23 mouse cellular contexts compared by ENCODE assay signal in the genomic region with DNA sequence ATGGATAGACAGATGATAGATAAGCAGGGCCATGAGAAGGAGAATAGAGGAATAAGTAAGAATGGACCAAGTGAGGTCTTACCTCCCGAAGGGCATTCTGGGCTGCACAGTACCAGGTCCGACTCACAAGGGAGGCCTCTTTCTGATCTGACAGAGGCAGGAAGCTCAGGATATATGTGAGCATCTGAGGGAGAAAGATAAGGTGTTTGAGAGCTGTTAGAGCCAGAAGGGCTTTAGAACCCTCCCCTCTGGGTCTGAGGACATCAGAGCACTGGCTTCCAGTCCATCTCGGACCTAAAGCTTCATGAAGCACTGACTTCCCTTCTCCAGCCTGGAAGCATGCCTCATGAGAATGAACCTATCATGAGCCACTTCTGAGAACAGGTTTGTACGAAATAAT. TPM values are rescaled to one million over a fixed set of nuclear protein-coding genes. Genes with fewer than 3 reads are reported as not detected.
A peak's percentile ranks its signal among the peaks of the same experiment; 100 is the strongest.
DNase-seq lines count a peak whose midpoint lies in the region; ATAC-seq and TF ChIP-seq lines count a peak whose summit lies in the region.
"Had no signal": no experiment of that assay in that cellular context is flagged by ENCODE, and none has a peak within 500 bp of the region (broad histone marks: within the 10 kb centered on the region; RNA-seq: fewer than 3 reads in every experiment).

No protein-coding gene starts in this region.

- TF ChIP-seq POLR2A in myocyte (IDR thresholded peaks at IDR 0.05; ENCODE audit: insufficient read length, low read depth): no peak

- peak; percentile 86 for ATAC-seq in liver, embryonic 13.5 days (ENCODE audit: low read depth)
- ATAC-seq in cerebellum, adult (ENCODE audit: insufficient number of reproducible peaks, low FRiP score, low TSS enrichment): no peak
- ATAC-seq: forebrain, embryonic 16.5 days; midbrain, embryonic 16.5 days had no signal

- H3K36me3 ChIP-seq in liver, embryonic 13.5 days: peaks cover 27% of the 10 kb centered on the region
- peaks cover 7% of the 10 kb centered on the region for H3K36me3 ChIP-seq in myocyte (ENCODE audit: control insufficient read depth, insufficient read depth)

- no peak overlapping the region for H3ac ChIP-seq in myocyte (ENCODE audit: control insufficient read depth, insufficient read length)

- no peaks in the 10 kb centered on the region for H3K9me3 ChIP-seq in liver, embryonic 13.5 days (replicated peaks)
- H3K9me3 ChIP-seq: embryonic facial prominence, embryonic 10.5 days; heart, embryonic 10.5 days; hindbrain, embryonic 10.5 days had no signal

- WGBS in liver, embryonic 13.5 days (ENCODE audit: insufficient replicate concordance): 18% methylated on average over 4 of the region's 4 CpGs

- DNase-seq in spleen, postnatal 10 days (ENCODE audit: low spot score in 2 of 2): peak; percentile 58 to 59
- no peak for DNase-seq in spleen, adult 18-20 months
- peak; percentile 80 for DNase-seq in c-Kit-positive CD71-positive TER-119-positive erythroid progenitor cells, embryonic 14.5 days (ENCODE audit: low spot score)
- DNase-seq in liver, embryonic 13.5 days: peak; percentile 73
- no peak for DNase-seq in adrenal gland, postnatal 25 days
- DNase-seq in urinary bladder, adult 18-20 months (ENCODE audit: low spot score in 2 of 2): no peak
- DNase-seq: adrenal gland, adult 8-10 months; cerebellum, adult 2 months; kidney, adult 8-10 months; kidney, postnatal 25 days; left cerebral cortex, postnatal 4 days; lung, postnatal 10 days; right cerebral cortex, postnatal 25 days; thymus, postnatal 4 days had no signal

- H3K4me2 ChIP-seq in liver, embryonic 13.5 days: peak overlapping the region; percentile 78
- no peak overlapping the region for H3K4me2 ChIP-seq in myocyte (ENCODE audit: low read depth)

- H3K79me2 ChIP-seq in myocyte (ENCODE audit: control insufficient read depth, insufficient read depth): peaks cover 36% of the 10 kb centered on the region

- H3K27me3 ChIP-seq in liver, embryonic 13.5 days: no peaks in the 10 kb centered on the region
- H3K27me3 ChIP-seq in myocyte (ENCODE audit: control insufficient read depth, insufficient read depth, insufficient read length): no peaks in the 10 kb centered on the region
- H3K27me3 ChIP-seq: CH12.LX had no signal

- peak overlapping the region; percentile 72 for H3K9ac ChIP-seq in liver, embryonic 13.5 days

- peaks cover 82% of the 10 kb centered on the region for H3K4me1 ChIP-seq in liver, embryonic 13.5 days (replicated peaks)

- H3K4me3 ChIP-seq in liver, embryonic 13.5 days (replicated peaks): peak overlapping the region; percentile 82
- H3K4me3 ChIP-seq in myocyte: no peak overlapping the region
- H3K4me3 ChIP-seq: embryonic facial prominence, embryonic 10.5 days; heart, embryonic 10.5 days; hindbrain, embryonic 10.5 days; left cerebral cortex, adult 2 months had no signal

- peak overlapping the region; percentile 97 for H3K27ac ChIP-seq in liver, embryonic 13.5 days
- H3K27ac ChIP-seq: embryonic facial prominence, embryonic 10.5 days; heart, embryonic 10.5 days; hindbrain, embryonic 10.5 days; left cerebral cortex, adult 2 months had no signal

TF ChIP-seq in myocyte, 11 proteins besides CTCF, POLR2A, EP300 and RAD21:
- no peak for TF ChIP-seq TCF3 (IDR thresholded peaks at IDR 0.05; ENCODE audit: insufficient read length, low read depth)
- peak; percentile 15 for TF ChIP-seq POLR2AphosphoS2 (IDR thresholded peaks at IDR 0.05; ENCODE audit: insufficient read length, low read depth)
- TF ChIP-seq USF1 (IDR thresholded peaks at IDR 0.05; ENCODE audit: low read depth): no peak
- TF ChIP-seq MYOG (IDR thresholded peaks at IDR 0.05; ENCODE audit: control insufficient read depth in 1 of 3, insufficient read depth in 1 of 3, insufficient read length in 2 of 3, low read depth in 2 of 3): no peak
- no peak for TF ChIP-seq REST (IDR thresholded peaks at IDR 0.05; ENCODE audit: insufficient read depth, insufficient read length)
- no peak for TF ChIP-seq CEBPB (IDR thresholded peaks at IDR 0.05; ENCODE audit: insufficient read depth, poor library complexity, severe bottlenecking)

RNA-seq across cellular contexts. Expression of a gene that starts 2.9 kb away (rescaled TPM):
- 9.4 and 9.5 TPM in 2 replicates for polyA plus RNA-seq in liver, embryonic 13.5 days (2015; fragmentation: Nextera tagmentation; extraction: Ambion mirVana)
- polyA plus RNA-seq in myocyte (2012; fragmentation: generic; extraction: Trizol): 1.8 TPM
- total RNA-seq in adrenal gland, postnatal 25 days (2021): 4.9 and 7.4 TPM in 2 replicates

RNA-seq across cellular contexts. Expression of a gene that starts 3.0 kb away (rescaled TPM):
- 103 and 108 TPM in 2 replicates for polyA plus RNA-seq in liver, embryonic 13.5 days (2015; fragmentation: Nextera tagmentation; extraction: Ambion mirVana)
- 109 TPM for polyA plus RNA-seq in myocyte (2012; fragmentation: generic; extraction: Trizol)
- total RNA-seq in adrenal gland, postnatal 25 days (2021): 61.4 and 66.9 TPM in 2 replicates

RNA-seq across cellular contexts. Expression of a gene that starts 17.8 kb away (rescaled TPM):
- 2.1 and 2.8 TPM in 2 replicates for polyA plus RNA-seq in liver, embryonic 13.5 days (2015; fragmentation: Nextera tagmentation; extraction: Ambion mirVana)
- 0.92 TPM for polyA plus RNA-seq in myocyte (2012; fragmentation: generic; extraction: Trizol)
- total RNA-seq in adrenal gland, postnatal 25 days (2021): 3.9 and 9.8 TPM in 2 replicates

RNA-seq across cellular contexts. Expression of a gene that starts 24.6 kb away (rescaled TPM):
- 0.66 and 0.71 TPM in 2 replicates for polyA plus RNA-seq in liver, embryonic 13.5 days (2015; fragmentation: Nextera tagmentation; extraction: Ambion mirVana)
- polyA plus RNA-seq in myocyte (2012; fragmentation: generic; extraction: Trizol): 19.0 TPM
- total RNA-seq in adrenal gland, postnatal 25 days (2021): 14.0 and 18.4 TPM in 2 replicates

RNA-seq across cellular contexts. Expression of a gene that starts 25.5 kb away (rescaled TPM):
- polyA plus RNA-seq in liver, embryonic 13.5 days (2015; fragmentation: Nextera tagmentation; extraction: Ambion mirVana): 0.14 and 0.15 TPM in 2 replicates
- 6.2 TPM for polyA plus RNA-seq in myocyte (2012; fragmentation: generic; extraction: Trizol)
- total RNA-seq in adrenal gland, postnatal 25 days (2021): 1.3 and 2.7 TPM in 2 replicates

Comparison
In these comparisons a context has a peak if more than half of its experiments do, and no peak if none do; other contexts are left out.
1. DNase-seq: peak in spleen, postnatal 10 days (2 of 2), c-Kit-positive CD71-positive TER-119-positive erythroid progenitor cells, embryonic 14.5 days (single experiment) and liver, embryonic 13.5 days (single experiment); none in spleen, adult 18-20 months (0 of 2), adrenal gland, postnatal 25 days (single experiment) and urinary bladder, adult 18-20 months (0 of 2).